Mouse (Mus musculus) CH12.LX (cell line): ENCODE measurements at regions not wholly inside any gene's neighbourhood (a gene's known extent, or its start where the extent isn't known, plus 50 kb on each side); places are given as distances from the start of the nearest gene placed in this dataset.

Source experiments
- DNase-seq: peaks from one replicate; pipeline ENCODE4 v3.0.0-alpha.2; 2013; ENCODE audit errors: extremely low read depth
- H3K27ac ChIP-seq: 2 replicates; pipeline ENCODE4 v1.5.1; 2012; ENCODE audit warnings: low read depth, mild to moderate bottlenecking, control low read depth, moderate library complexity; ENCODE audit not compliant: insufficient read depth
- H3K27me3 ChIP-seq: replicated peaks from 2 replicates; pipeline ENCODE3; 2012; ENCODE audit warnings: inconsistent platforms
- H3K36me3 ChIP-seq, 2 experiments: replicated peaks in 1 of 2; 2 replicates each; pipeline versions ENCODE3 to v1.6.1; 2012; ENCODE audit warnings: inconsistent platforms in 1 of 2, low read length in 1 of 2, mild to moderate bottlenecking in 1 of 2, mixed read lengths in 1 of 2, moderate library complexity in 1 of 2; ENCODE audit not compliant: control insufficient read depth in 1 of 2, insufficient read depth in 1 of 2
- H3K4me1 ChIP-seq, 2 experiments: 2 replicates each; pipeline ENCODE4 v1.6.1; 2012; ENCODE audit warnings: inconsistent platforms in 1 of 2, moderate library complexity in 1 of 2; ENCODE audit not compliant: insufficient read depth in 2 of 2, control insufficient read depth in 1 of 2
- H3K4me2 ChIP-seq: 2 replicates; pipeline ENCODE4 v1.6.1; 2012; ENCODE audit warnings: low read depth, mild to moderate bottlenecking, control low read depth; ENCODE audit not compliant: poor library complexity, insufficient read depth, severe bottlenecking
- H3K4me3 ChIP-seq, 3 experiments: fragments of 150-350 bp in 1 of 3; sonication (generic) in 1 of 3; replicated peaks in 1 of 3; 2 replicates each; pipeline versions ENCODE3 to v1.5.1; 2011 to 2012; ENCODE audit warnings: low read depth in 2 of 3, low read length in 2 of 3, mild to moderate bottlenecking in 2 of 3, moderate library complexity in 2 of 3, control low read depth in 1 of 3, improper control_type of control experiment in 1 of 3, inconsistent platforms in 1 of 3, mixed read lengths in 1 of 3; ENCODE audit not compliant: poor library complexity in 1 of 3
- H3K79me2 ChIP-seq: replicated peaks from 2 replicates; pipeline ENCODE4 v1.6.1; 2012; ENCODE audit warnings: mild to moderate bottlenecking, moderate library complexity; ENCODE audit not compliant: control insufficient read depth, poor library complexity, insufficient read depth, severe bottlenecking; ENCODE audit errors: extremely low read depth
- H3K9ac ChIP-seq: 2 replicates; pipeline ENCODE4 v1.6.1; 2012; ENCODE audit warnings: low read depth, mild to moderate bottlenecking, control low read depth, moderate library complexity; ENCODE audit not compliant: insufficient read depth
- H3K9me3 ChIP-seq: replicated peaks from 2 replicates; pipeline ENCODE3; 2012; ENCODE audit warnings: low read length, inconsistent platforms, mixed read lengths
- BHLHE40 ChIP-seq: IDR thresholded peaks from 2 replicates; pipeline ENCODE4 v1.6.1; 2011; ENCODE audit warnings: mild to moderate bottlenecking, low read depth, low read length, improper control_type of control experiment
- CHD2 ChIP-seq: IDR thresholded peaks from 2 replicates; pipeline ENCODE4 v1.6.1; 2011; ENCODE audit warnings: low read length, improper control_type of control experiment
- E2F4 ChIP-seq: IDR thresholded peaks from 2 replicates; pipeline ENCODE4 v1.6.1; 2011; ENCODE audit warnings: low read depth, low read length, improper control_type of control experiment; ENCODE audit not compliant: insufficient replicate concordance
- ELF1 ChIP-seq: IDR thresholded peaks from 2 replicates; pipeline ENCODE4 v1.6.1; 2014; ENCODE audit warnings: low read depth, mild to moderate bottlenecking, inconsistent platforms, low read length, improper control_type of control experiment
- GABPA ChIP-seq: IDR thresholded peaks from 2 replicates; pipeline ENCODE4 v1.6.1; 2012; ENCODE audit warnings: low read depth, low read length, improper control_type of control experiment, inconsistent platforms; ENCODE audit not compliant: insufficient replicate concordance
- HCFC1 ChIP-seq: IDR thresholded peaks from 2 replicates; pipeline ENCODE4 v1.6.1; 2012; ENCODE audit warnings: low read depth, mild to moderate bottlenecking, inconsistent platforms, low read length, improper control_type of control experiment
- IRF4 ChIP-seq: IDR thresholded peaks from 2 replicates; pipeline ENCODE4 v1.6.1; 2014; ENCODE audit warnings: low read depth, mild to moderate bottlenecking, inconsistent platforms, low read length, improper control_type of control experiment
- JUN ChIP-seq: IDR thresholded peaks from 2 replicates; pipeline ENCODE4 v1.6.1; 2011; ENCODE audit warnings: low read depth, mild to moderate bottlenecking, low read length, improper control_type of control experiment, moderate library complexity; ENCODE audit not compliant: insufficient read depth
- MAFK ChIP-seq: IDR thresholded peaks from 2 replicates; pipeline ENCODE4 v1.6.1; 2011; ENCODE audit warnings: low read length, improper control_type of control experiment; ENCODE audit not compliant: insufficient replicate concordance
- MAX ChIP-seq: IDR thresholded peaks from 2 replicates; pipeline ENCODE4 v1.6.1; 2011; ENCODE audit warnings: low read length, improper control_type of control experiment
- MAZ ChIP-seq: IDR thresholded peaks from 2 replicates; pipeline ENCODE4 v1.6.1; 2012; ENCODE audit warnings: low read depth, mild to moderate bottlenecking, inconsistent platforms, low read length, improper control_type of control experiment, moderate library complexity
- NRF1 ChIP-seq: IDR thresholded peaks from 2 replicates; pipeline ENCODE4 v1.6.1; 2014; ENCODE audit warnings: low read depth, mild to moderate bottlenecking, inconsistent platforms, low read length, improper control_type of control experiment, moderate library complexity
- PAX5 ChIP-seq: IDR thresholded peaks from 2 replicates; pipeline ENCODE4 v1.6.1; 2012; ENCODE audit warnings: low read length, inconsistent platforms, mixed read lengths
- RAD21 ChIP-seq: IDR thresholded peaks from 2 replicates; pipeline ENCODE4 v1.6.1; 2011; ENCODE audit warnings: low read depth, mild to moderate bottlenecking, low read length, improper control_type of control experiment, moderate library complexity
- SMC3 ChIP-seq: IDR thresholded peaks from 2 replicates; pipeline ENCODE4 v1.6.1; 2011; ENCODE audit warnings: low read depth, low read length, improper control_type of control experiment
- TCF12 ChIP-seq: IDR thresholded peaks from 2 replicates; pipeline ENCODE4 v1.6.1; 2014; ENCODE audit warnings: low read depth, mild to moderate bottlenecking, inconsistent platforms, low read length, improper control_type of control experiment
- UBTF ChIP-seq: IDR thresholded peaks from 2 replicates; pipeline ENCODE4 v1.6.1; 2012; ENCODE audit warnings: low read depth, mild to moderate bottlenecking, inconsistent platforms, low read length, improper control_type of control experiment, moderate library complexity
- ZC3H11A ChIP-seq: IDR thresholded peaks from 2 replicates; pipeline ENCODE4 v1.6.1; 2012; ENCODE audit warnings: low read depth, mild to moderate bottlenecking, inconsistent platforms, low read length, improper control_type of control experiment
- ZKSCAN1 ChIP-seq: IDR thresholded peaks from 2 replicates; pipeline ENCODE4 v1.6.1; 2012; ENCODE audit warnings: low read depth, inconsistent platforms, low read length, improper control_type of control experiment, borderline replicate concordance
- ZNF384 ChIP-seq: IDR thresholded peaks from 2 replicates; pipeline ENCODE4 v1.6.1; 2012; ENCODE audit warnings: low read depth, low read length, improper control_type of control experiment, inconsistent platforms
- dilution Hi-C: fragments of 300-500 bp; cut with MboI; formaldehyde crosslinking; loops from 2 replicates; pipeline ENCODE4 v1.14.3; 2020; ENCODE audit warnings: low sequenced_read_pairs; ENCODE audit not compliant: extremely low pct_unique_long_range_greater_than_20kb, extremely low pct_ligation_motif_present
- in situ Hi-C: fragments of 300-500 bp; cut with MboI; formaldehyde crosslinking; loops from 3 replicates; pipeline ENCODE4 v1.14.3; 2019; ENCODE audit warnings: low sequenced_read_pairs, low pct_ligation_motif_present, low pct_unique_long_range_greater_than_20kb, mixed read lengths

GRCm38 (mm10) chr16:24205594-24205993, 187.7 kb upstream of the Lpp start:
- Histone ChIP-seq H3K27me3 (peaks cover 40% of the 10 kb centered on the region), H3K9me3 (no peaks in the 10 kb centered on the region), H3K27ac (no peak overlapping the region), H3K4me3 (no peak overlapping the region), H3K9ac (no peak overlapping the region), H3K4me1 (peaks cover 4 to 88% of the 10 kb centered on the region in 2 experiments; a peak in 3 of 4 replicates), H3K36me3 (no peaks in the 10 kb centered on the region), H3K4me2 (no peak overlapping the region), H3K79me2 (no peaks in the 10 kb centered on the region)
- in situ Hi-C loops (no loop called here), dilution Hi-C loops (no loop called here)
- no peak for DNase-seq
- TF ChIP-seq IRF4 = no peak
- no peak for TF ChIP-seq E2F4
- TF ChIP-seq MAZ = no peak
- no peak for TF ChIP-seq PAX5
- TF ChIP-seq CHD2 = no peak
- TF ChIP-seq ELF1 = no peak
- no peak for TF ChIP-seq MAX
- TF ChIP-seq MAFK = no peak
- TF ChIP-seq SMC3 = no peak

- no peak overlapping the region for H3K4me3 ChIP-seq
- no peaks in the 10 kb centered on the region for H3K79me2 ChIP-seq
- in situ Hi-C loops (no loop called here), dilution Hi-C loops (no loop called here)
- H3K27ac ChIP-seq = no peak overlapping the region
- peaks cover 37% of the 10 kb centered on the region for H3K27me3 ChIP-seq
- no peak overlapping the region for H3K9ac ChIP-seq
- H3K36me3 ChIP-seq = no peaks in the 10 kb centered on the region
- TF ChIP-seq ZKSCAN1 = no peak
- no peak for TF ChIP-seq CHD2
- no peak for TF ChIP-seq BHLHE40
- TF ChIP-seq HCFC1 = no peak
- TF ChIP-seq SMC3 = no peak
- no peak for TF ChIP-seq IRF4
- TF ChIP-seq MAZ = no peak
- no peak for TF ChIP-seq GABPA
- no peak for TF ChIP-seq RAD21
- TF ChIP-seq JUN = no peak
- no peak for TF ChIP-seq ZNF384
- TF ChIP-seq NRF1 = no peak
- TF ChIP-seq TCF12 = no peak
- TF ChIP-seq ZC3H11A = no peak
- no peak for TF ChIP-seq UBTF
- H3K4me1 ChIP-seq = peaks cover 4 to 90% of the 10 kb centered on the region in 2 experiments; a peak in 3 of 4 replicates
- no peak overlapping the region for H3K4me2 ChIP-seq
- DNase-seq = peak; percentile 42
- H3K9me3 ChIP-seq = no peaks in the 10 kb centered on the region
Measured at GRCm38 (mm10) chr16:24204064-24204730, 189.1 kb upstream of the Lpp start.
